Mouse (Mus musculus) cerebellum, adult 9-11 months (tissue): Measurements from ENCODE around the gene Zfp94.
A peak's percentile ranks its signal among the peaks of the same experiment; 100 is the strongest.
"Not testable (repeated sequence)": the region's sequence is repeated elsewhere in the genome, so short reads cannot be mapped to it uniquely, and the experiment has no call there.

Experiments used
- DNase-seq: peaks from one replicate; pipeline ENCODE4 v3.0.0; 2022

Gene Zfp94

GRCm38 (mm10) chr7:24315726-24316566 is 520 bp downstream of the Zfp94 start:
- peak; percentile 66 for DNase-seq

GRCm38 (mm10) chr7:24300771-24301282 is 15.6 kb downstream of the Zfp94 start, which contains the start of gene Zfp61:
TSS of gene Zfp61 (minus strand) at chr7:24301232.
- DNase-seq: peak; percentile 40

GRCm38 (mm10) chr7:24299823-24300481 is 16.5 kb downstream of the Zfp94 start:
- peak; percentile 75 for DNase-seq

GRCm38 (mm10) chr7:24298973-24299708 is 17.3 kb downstream of the Zfp94 start:
- DNase-seq: peak; percentile 89

- peak; percentile 62 for DNase-seq
These were observed 17.9 kb downstream of the Zfp94 start for GRCm38 (mm10) chr7:24298635-24298972.

- no peak for DNase-seq
These were observed 18.9 kb downstream of the Zfp94 start for GRCm38 (mm10) chr7:24297361-24298095.

- no peak for DNase-seq
These were observed 20.1 kb downstream of the Zfp94 start for GRCm38 (mm10) chr7:24296386-24296785.

- DNase-seq: no peak
These were observed 21.1 kb downstream of the Zfp94 start for GRCm38 (mm10) chr7:24295376-24295775.

- no peak for DNase-seq
These were observed 21.7 kb downstream of the Zfp94 start for GRCm38 (mm10) chr7:24294763-24295162.

- DNase-seq: no peak
These were observed 23.2 kb downstream of the Zfp94 start for GRCm38 (mm10) chr7:24293061-24293851.

- no peak for DNase-seq
These were observed 24.9 kb downstream of the Zfp94 start for GRCm38 (mm10) chr7:24291387-24292090.

- no peak for DNase-seq
These were observed 26.3 kb downstream of the Zfp94 start for GRCm38 (mm10) chr7:24290106-24290693.

GRCm38 (mm10) chr7:24288512-24288911 is 28.0 kb downstream of the Zfp94 start:
- DNase-seq: no peak

- no peak for DNase-seq
These were observed 28.8 kb downstream of the Zfp94 start for GRCm38 (mm10) chr7:24287670-24288069.

GRCm38 (mm10) chr7:24286916-24287315 is 29.6 kb downstream of the Zfp94 start:
- no peak for DNase-seq

- DNase-seq: no peak
These were observed 30.4 kb downstream of the Zfp94 start for GRCm38 (mm10) chr7:24286090-24286489.

GRCm38 (mm10) chr7:24280858-24281145 is 35.7 kb downstream of the Zfp94 start:
- DNase-seq: no peak

- DNase-seq: no peak
These were observed 36.2 kb downstream of the Zfp94 start for GRCm38 (mm10) chr7:24280031-24280857.

- not testable (repeated sequence) for DNase-seq
These were observed 37.7 kb downstream of the Zfp94 start for GRCm38 (mm10) chr7:24278771-24279170.

GRCm38 (mm10) chr7:24274456-24274855 is 42.0 kb downstream of the Zfp94 start:
- DNase-seq: no peak
